17 mouse cellular contexts compared by ENCODE assay signal in the genomic region with DNA sequence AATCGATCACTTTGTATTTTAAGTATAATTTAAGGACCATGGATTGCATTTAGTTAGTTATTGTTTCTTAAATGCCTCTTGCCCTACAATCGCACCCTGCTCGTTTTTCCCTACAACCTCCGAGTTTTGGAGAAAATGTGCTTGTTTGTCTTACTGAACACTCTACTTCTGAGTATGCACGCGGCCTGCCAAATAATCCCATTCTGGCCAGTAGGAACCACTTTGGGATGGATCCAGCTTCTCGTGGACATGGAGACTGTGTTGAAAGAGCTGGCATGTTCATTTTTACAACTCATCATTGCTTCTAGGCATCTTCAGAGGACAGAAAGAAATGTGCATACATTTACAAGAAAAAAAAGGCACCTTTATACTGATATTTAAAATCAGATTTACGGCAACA.
DNase-seq lines count a peak whose midpoint lies in the region; ATAC-seq lines count a peak whose summit lies in the region.
"Had no signal": no experiment of that assay in that cellular context is flagged by ENCODE, and none has a peak within 500 bp of the region (broad histone marks: within the 10 kb centered on the region; RNA-seq: fewer than 3 reads in every experiment).

No protein-coding gene starts in this region.

- WGBS in heart, embryonic 10.5 days, result 87% methylated on average over 8 of the region's 8 CpGs
- WGBS in intestine, embryonic 16.5 days, result 80% methylated on average over 8 of the region's 8 CpGs

- H3K36me3 ChIP-seq in heart, embryonic 10.5 days, result no peaks in the 10 kb centered on the region
- no peaks in the 10 kb centered on the region for H3K36me3 ChIP-seq in intestine, embryonic 16.5 days (ENCODE audit: control insufficient read depth, insufficient read depth, low read length)
- H3K36me3 ChIP-seq: forebrain, embryonic 15.5 days; limb, embryonic 15.5 days; lung, embryonic 15.5 days had no signal

- no peak overlapping the region for H3K27ac ChIP-seq in heart, embryonic 10.5 days
- no peak overlapping the region for H3K27ac ChIP-seq in intestine, embryonic 16.5 days (ENCODE audit: low read length)
- H3K27ac ChIP-seq: forebrain, embryonic 15.5 days; limb, embryonic 15.5 days; lung, embryonic 15.5 days; stomach, postnatal 0 days had no signal

- intact Hi-C loops in heart, postnatal 36 days (cut with DNase I), result no loop called here

- no peak overlapping the region for H3K4me2 ChIP-seq in intestine, embryonic 16.5 days (ENCODE audit: low read depth, low read length)
- H3K4me2 ChIP-seq: forebrain, embryonic 15.5 days; limb, embryonic 15.5 days; lung, embryonic 15.5 days had no signal

- H3K9ac ChIP-seq in intestine, embryonic 16.5 days (ENCODE audit: low read depth, low read length), result no peak overlapping the region
- H3K9ac ChIP-seq: forebrain, embryonic 15.5 days; limb, embryonic 15.5 days; lung, embryonic 15.5 days had no signal

- H3K4me1 ChIP-seq in heart, embryonic 10.5 days, result peaks cover 2% of the 10 kb centered on the region; the same call in 1 of the 2 replicates
- H3K4me1 ChIP-seq in intestine, embryonic 16.5 days (ENCODE audit: control insufficient read depth, insufficient read depth, low read length), result no peaks in the 10 kb centered on the region
- H3K4me1 ChIP-seq: lung, embryonic 15.5 days had no signal

- DNase-seq in heart, adult 11 months, result peak; percentile 91
- no peak for DNase-seq in heart, embryonic 10.5 days (ENCODE audit: low spot score)
- peak; percentile 2 for DNase-seq in ovary, postnatal 14 days (ENCODE audit: low spot score)
- DNase-seq in ovary, postnatal 36 days (ENCODE audit: low spot score), result no peak
- peak; percentile 7 to 9 for DNase-seq in heart, postnatal 36 days
- DNase-seq: B cell, adult 2 months; cerebellum, adult 11 months; kidney, adult 18-20 months; kidney, postnatal 14 days; layer of hippocampus, adult 9-11 months; thymus, postnatal 25 days had no signal

- H3K4me3 ChIP-seq in heart, embryonic 10.5 days, result no peak overlapping the region
- H3K4me3 ChIP-seq in intestine, embryonic 16.5 days (ENCODE audit: low read length), result no peak overlapping the region
- H3K4me3 ChIP-seq: forebrain, embryonic 15.5 days; limb, embryonic 15.5 days; lung, embryonic 15.5 days had no signal

- no peaks in the 10 kb centered on the region for H3K9me3 ChIP-seq in heart, embryonic 10.5 days
- H3K9me3 ChIP-seq in intestine, embryonic 16.5 days (ENCODE audit: control insufficient read depth, low read length), result no peaks in the 10 kb centered on the region
- H3K9me3 ChIP-seq: forebrain, embryonic 15.5 days; limb, embryonic 15.5 days; lung, embryonic 15.5 days had no signal

- no peak for ATAC-seq in erythroid progenitor cell, adult 5-6 weeks (replicated peaks; ENCODE audit: low FRiP score, poor library complexity, severe bottlenecking)
- no peak for ATAC-seq in intestine, embryonic 16.5 days
- ATAC-seq: forebrain, embryonic 15.5 days had no signal

- H3K27me3 ChIP-seq in heart, embryonic 10.5 days (ENCODE audit: insufficient read depth, poor library complexity, severe bottlenecking), result no peaks in the 10 kb centered on the region
- no peaks in the 10 kb centered on the region for H3K27me3 ChIP-seq in intestine, embryonic 16.5 days (replicated peaks; ENCODE audit: control insufficient read depth, insufficient read depth, low read length)
- H3K27me3 ChIP-seq: forebrain, embryonic 15.5 days; limb, embryonic 15.5 days; lung, embryonic 15.5 days had no signal

Comparison
In these comparisons a context has a peak if more than half of its experiments do, and no peak if none do; other contexts are left out.
1. DNase-seq: peak in heart, adult 11 months (single experiment), ovary, postnatal 14 days (single experiment) and heart, postnatal 36 days (2 of 2); none in heart, embryonic 10.5 days (single experiment) and ovary, postnatal 36 days (single experiment).